Mouse (Mus musculus): ENCODE measurements around the gene Tmcc3. TPM values are rescaled to one million over a fixed set of nuclear protein-coding genes. Genes with fewer than 3 reads are reported as not detected.

Gene Tmcc3
- polyA plus RNA-seq, 1 experiment: 6.2 TPM

DNA sequence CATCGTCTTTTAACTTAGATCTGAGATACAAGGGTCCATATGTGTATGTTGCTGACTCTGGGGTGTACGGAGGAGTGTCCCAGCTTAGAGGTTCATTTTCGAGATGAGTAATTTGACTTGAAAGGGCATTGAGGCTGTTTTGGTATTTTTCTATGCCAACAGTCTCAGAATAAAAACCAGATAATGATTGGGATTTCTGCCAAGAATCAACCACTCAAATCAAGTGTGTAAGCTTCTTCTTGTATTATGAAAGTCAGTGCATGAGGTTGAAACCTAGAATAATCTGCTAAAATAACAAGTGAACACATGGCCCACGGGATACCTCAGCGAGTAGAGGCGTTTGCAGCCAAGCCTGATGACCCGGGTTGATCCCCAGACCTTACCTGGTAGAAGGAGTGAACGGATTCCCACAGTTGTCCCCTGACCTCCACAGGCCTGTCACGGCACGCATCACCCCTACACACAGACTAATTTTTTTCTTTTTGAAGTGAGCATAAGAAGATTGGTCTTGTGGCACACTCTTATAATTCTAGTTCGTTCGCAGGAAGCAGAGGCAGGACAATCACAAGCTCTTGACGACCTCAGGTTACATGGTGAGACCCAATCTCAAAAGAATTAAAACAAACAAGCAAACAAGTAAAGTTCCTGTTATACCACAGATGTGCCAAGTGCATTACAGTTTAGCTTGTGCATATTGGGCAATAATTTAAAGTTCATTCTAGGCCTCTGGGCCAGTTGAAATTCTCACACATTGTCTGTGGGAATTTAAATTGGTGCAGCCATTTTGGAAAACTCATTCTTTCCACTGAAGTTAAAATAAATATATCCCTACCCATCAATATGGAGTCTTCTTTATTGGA, 165.8 kb downstream of the Tmcc3 start:
- DNase-seq (ENCODE audit: low read depth in 1 of 2, low spot score in 2 of 2): no peak

DNA sequence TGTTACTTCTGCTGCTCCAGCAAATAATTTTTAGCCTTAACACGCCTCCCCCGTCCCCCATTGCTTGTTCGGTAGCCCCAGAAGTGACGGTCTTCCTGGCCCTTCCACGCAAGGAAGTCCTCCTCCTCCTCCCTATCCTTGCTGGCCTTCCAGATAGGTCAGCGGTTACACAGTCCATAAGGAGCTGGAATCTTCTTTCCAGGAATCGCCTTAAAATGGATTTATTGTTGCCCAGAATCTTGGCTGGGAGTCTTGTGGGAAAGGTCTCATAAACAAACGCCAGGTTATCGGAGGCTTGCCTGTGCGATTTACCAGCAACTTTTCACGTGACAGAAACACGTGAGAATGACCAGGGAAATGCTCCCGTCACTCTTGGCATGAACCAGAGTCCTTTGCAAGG, 167.9 kb downstream of the Tmcc3 start:
- 87% methylated on average over 13 of the region's 13 CpGs for WGBS
- DNase-seq (ENCODE audit: low read depth in 1 of 2, low spot score in 2 of 2): no peak
- H3K27ac ChIP-seq (ENCODE audit: insufficient read depth, low read length): no peak overlapping the region
- no peak overlapping the region for H3K4me3 ChIP-seq (ENCODE audit: extremely low read depth, insufficient read depth, insufficient read length)
- no peaks in the 10 kb centered on the region for H3K4me1 ChIP-seq (ENCODE audit: control insufficient read depth, insufficient read depth, insufficient read length)
- TF ChIP-seq CTCF (IDR thresholded peaks at IDR 0.05; ENCODE audit: extremely low read depth, insufficient read depth, insufficient read length, insufficient replicate concordance): no peak
- no peak for TF ChIP-seq POLR2A (IDR thresholded peaks at IDR 0.05; ENCODE audit: low read depth, low read length)
- H3K27me3 ChIP-seq (ENCODE audit: control insufficient read depth, insufficient read depth, low read length): no peaks in the 10 kb centered on the region
- no peaks in the 10 kb centered on the region for H3K36me3 ChIP-seq (ENCODE audit: control insufficient read depth, insufficient read depth, low read length)

More for the DNA sequence above, 165.8 kb downstream of the Tmcc3 start:
- 88% methylated on average over 13 of the region's 13 CpGs for WGBS
- H3K4me1 ChIP-seq (ENCODE audit: control insufficient read depth, insufficient read depth, insufficient read length): no peaks in the 10 kb centered on the region
- no peak overlapping the region for H3K4me3 ChIP-seq (ENCODE audit: extremely low read depth, insufficient read depth, insufficient read length)
- H3K36me3 ChIP-seq (ENCODE audit: control insufficient read depth, insufficient read depth, low read length): no peaks in the 10 kb centered on the region
- H3K27ac ChIP-seq (ENCODE audit: insufficient read depth, low read length): no peak overlapping the region
- TF ChIP-seq POLR2A (IDR thresholded peaks at IDR 0.05; ENCODE audit: low read depth, low read length) (no peak), CTCF (IDR thresholded peaks at IDR 0.05; ENCODE audit: extremely low read depth, insufficient read depth, insufficient read length, insufficient replicate concordance) (no peak)
- no peaks in the 10 kb centered on the region for H3K27me3 ChIP-seq (ENCODE audit: control insufficient read depth, insufficient read depth, low read length)

DNA sequence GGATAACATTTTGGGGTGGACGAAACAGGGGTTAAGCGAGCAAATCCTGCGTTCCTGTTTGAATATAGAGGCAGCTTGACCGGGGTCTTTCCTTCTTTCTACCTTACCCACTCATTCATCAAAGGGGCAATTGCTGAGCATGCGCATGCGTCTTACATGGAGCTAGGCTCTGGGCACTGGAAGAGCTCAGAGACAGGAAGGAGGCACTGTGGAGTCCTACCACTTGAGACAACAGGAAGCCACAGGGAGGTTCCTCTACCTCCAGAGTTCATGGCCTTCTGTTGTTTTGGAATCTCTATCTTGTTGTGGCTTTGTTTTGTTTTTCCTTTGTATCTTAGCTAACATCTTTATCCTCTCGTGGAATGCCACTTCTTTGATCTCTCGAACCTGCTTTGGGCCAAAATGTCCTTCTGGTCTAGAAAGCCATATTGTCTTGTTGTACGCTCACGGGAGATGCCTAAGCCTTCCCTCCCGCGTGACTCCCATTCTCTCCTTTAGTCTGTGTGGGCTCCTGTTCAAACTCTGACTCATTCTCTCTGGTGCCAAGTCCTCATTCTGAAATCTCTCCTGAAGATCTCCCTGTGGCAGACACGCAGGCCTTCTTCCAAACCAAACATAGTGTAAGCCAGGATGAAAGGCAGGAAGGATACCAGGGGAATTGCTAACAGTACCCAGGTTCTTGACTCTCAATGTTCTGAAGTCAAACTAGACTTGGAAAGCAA, 168.8 kb downstream of the Tmcc3 start:
- no peak for DNase-seq (ENCODE audit: low read depth in 1 of 2, low spot score in 2 of 2)
- H3K27me3 ChIP-seq (ENCODE audit: control insufficient read depth, insufficient read depth, low read length): no peaks in the 10 kb centered on the region

DNA sequence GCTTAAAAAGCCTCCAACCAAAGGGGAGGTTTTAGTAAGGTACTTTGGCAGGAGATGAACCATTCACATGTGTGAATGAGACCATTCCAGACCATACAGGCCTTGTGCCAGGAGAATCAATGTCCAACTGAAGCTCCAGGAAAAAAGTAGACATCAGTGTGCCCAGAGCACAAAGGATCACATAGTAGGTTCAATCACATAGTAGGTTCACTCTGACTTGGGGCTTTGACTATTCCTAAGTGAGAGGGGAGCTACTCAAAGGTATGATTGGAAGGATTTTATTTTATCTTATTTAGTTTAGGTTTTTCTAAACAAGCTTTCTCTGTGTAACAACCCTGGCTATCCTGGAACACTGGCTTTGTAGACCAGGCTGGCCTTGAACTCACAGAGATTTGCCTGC, 169.9 kb downstream of the Tmcc3 start:
- no peak overlapping the region for H3K27ac ChIP-seq (ENCODE audit: insufficient read depth, low read length)
- H3K4me1 ChIP-seq (ENCODE audit: control insufficient read depth, insufficient read depth, insufficient read length): no peaks in the 10 kb centered on the region
- H3K27me3 ChIP-seq (ENCODE audit: control insufficient read depth, insufficient read depth, low read length): no peaks in the 10 kb centered on the region
- no peaks in the 10 kb centered on the region for H3K36me3 ChIP-seq (ENCODE audit: control insufficient read depth, insufficient read depth, low read length)
- no peak for TF ChIP-seq CTCF (IDR thresholded peaks at IDR 0.05; ENCODE audit: extremely low read depth, insufficient read depth, insufficient read length, insufficient replicate concordance)
- DNase-seq (ENCODE audit: low read depth in 1 of 2, low spot score in 2 of 2): no peak
- no peak overlapping the region for H3K4me3 ChIP-seq (ENCODE audit: extremely low read depth, insufficient read depth, insufficient read length)

More for the DNA sequence above, 168.8 kb downstream of the Tmcc3 start:
- 85% methylated on average over 13 of the region's 13 CpGs for WGBS
- Histone ChIP-seq H3K4me1 (ENCODE audit: control insufficient read depth, insufficient read depth, insufficient read length) (no peaks in the 10 kb centered on the region), H3K27ac (ENCODE audit: insufficient read depth, low read length) (no peak overlapping the region), H3K36me3 (ENCODE audit: control insufficient read depth, insufficient read depth, low read length) (no peaks in the 10 kb centered on the region), H3K4me3 (ENCODE audit: extremely low read depth, insufficient read depth, insufficient read length) (no peak overlapping the region)
- TF ChIP-seq CTCF (IDR thresholded peaks at IDR 0.05; ENCODE audit: extremely low read depth, insufficient read depth, insufficient read length, insufficient replicate concordance) (no peak), POLR2A (IDR thresholded peaks at IDR 0.05; ENCODE audit: low read depth, low read length) (no peak)

GRCm38 (mm10) chr10:94486179-94486578, 174.4 kb downstream of the Tmcc3 start:
- DNase-seq (ENCODE audit: low read depth in 1 of 2, low spot score in 2 of 2): no peak
- WGBS: 89% methylated on average over 2 of the region's 2 CpGs
- Histone ChIP-seq H3K36me3 (ENCODE audit: control insufficient read depth, insufficient read depth, low read length) (no peaks in the 10 kb centered on the region), H3K4me3 (ENCODE audit: extremely low read depth, insufficient read depth, insufficient read length) (no peak overlapping the region), H3K4me1 (ENCODE audit: control insufficient read depth, insufficient read depth, insufficient read length) (no peaks in the 10 kb centered on the region), H3K27me3 (ENCODE audit: control insufficient read depth, insufficient read depth, low read length) (no peaks in the 10 kb centered on the region), H3K27ac (ENCODE audit: insufficient read depth, low read length) (no peak overlapping the region)
- no peak for TF ChIP-seq POLR2A (IDR thresholded peaks at IDR 0.05; ENCODE audit: low read depth, low read length)
- no peak for TF ChIP-seq CTCF (IDR thresholded peaks at IDR 0.05; ENCODE audit: extremely low read depth, insufficient read depth, insufficient read length, insufficient replicate concordance)

- no peak for TF ChIP-seq CTCF (IDR thresholded peaks at IDR 0.05; ENCODE audit: extremely low read depth, insufficient read depth, insufficient read length, insufficient replicate concordance)
- TF ChIP-seq POLR2A (IDR thresholded peaks at IDR 0.05; ENCODE audit: low read depth, low read length): no peak
- DNase-seq (ENCODE audit: low read depth in 1 of 2, low spot score in 2 of 2): no peak
- 93% methylated on average over 4 of the region's 4 CpGs for WGBS
- H3K27me3 ChIP-seq (ENCODE audit: control insufficient read depth, insufficient read depth, low read length): no peaks in the 10 kb centered on the region
- H3K36me3 ChIP-seq (ENCODE audit: control insufficient read depth, insufficient read depth, low read length): no peaks in the 10 kb centered on the region
- H3K4me1 ChIP-seq (ENCODE audit: control insufficient read depth, insufficient read depth, insufficient read length): no peaks in the 10 kb centered on the region
- no peak overlapping the region for H3K4me3 ChIP-seq (ENCODE audit: extremely low read depth, insufficient read depth, insufficient read length)
- no peak overlapping the region for H3K27ac ChIP-seq (ENCODE audit: insufficient read depth, low read length)
Observed at GRCm38 (mm10) chr10:94489509-94489908, 177.8 kb downstream of the Tmcc3 start.

DNA sequence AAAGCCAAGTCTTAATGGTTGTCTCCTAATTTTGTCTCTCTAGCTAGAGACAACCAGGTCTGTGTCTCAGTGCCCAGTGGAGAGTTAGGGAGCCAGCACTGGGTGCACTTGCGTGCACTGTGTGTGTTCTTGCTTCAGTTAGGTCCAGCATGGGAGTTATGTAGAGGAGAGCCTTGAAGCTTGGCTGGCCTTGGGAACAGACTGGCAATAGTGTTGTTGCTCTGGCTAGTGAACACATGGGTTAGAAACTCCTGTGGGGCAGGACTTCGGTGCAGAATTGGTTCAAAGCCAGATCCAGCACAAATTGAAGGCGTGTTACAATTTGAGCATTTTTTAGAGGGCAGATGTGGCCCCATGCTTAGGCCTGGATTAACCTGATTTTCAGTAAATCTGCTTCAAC, 179.3 kb downstream of the Tmcc3 start:
- Histone ChIP-seq H3K36me3 (ENCODE audit: control insufficient read depth, insufficient read depth, low read length) (no peaks in the 10 kb centered on the region), H3K4me1 (ENCODE audit: control insufficient read depth, insufficient read depth, insufficient read length) (no peaks in the 10 kb centered on the region), H3K27ac (ENCODE audit: insufficient read depth, low read length) (no peak overlapping the region), H3K4me3 (ENCODE audit: extremely low read depth, insufficient read depth, insufficient read length) (no peak overlapping the region), H3K27me3 (ENCODE audit: control insufficient read depth, insufficient read depth, low read length) (no peaks in the 10 kb centered on the region)
- TF ChIP-seq CTCF (IDR thresholded peaks at IDR 0.05; ENCODE audit: extremely low read depth, insufficient read depth, insufficient read length, insufficient replicate concordance) (no peak), POLR2A (IDR thresholded peaks at IDR 0.05; ENCODE audit: low read depth, low read length) (no peak)
- WGBS: 88% methylated on average over 3 of the region's 3 CpGs
- DNase-seq (ENCODE audit: low read depth in 1 of 2, low spot score in 2 of 2): no peak
